Mouse (Mus musculus): ENCODE data around the gene Banp. TPM values are rescaled to one million over a fixed set of nuclear protein-coding genes. Genes with fewer than 3 reads are reported as not detected.

Gene Banp
- total RNA-seq, 1 experiment, result 53.8 TPM

DNA sequence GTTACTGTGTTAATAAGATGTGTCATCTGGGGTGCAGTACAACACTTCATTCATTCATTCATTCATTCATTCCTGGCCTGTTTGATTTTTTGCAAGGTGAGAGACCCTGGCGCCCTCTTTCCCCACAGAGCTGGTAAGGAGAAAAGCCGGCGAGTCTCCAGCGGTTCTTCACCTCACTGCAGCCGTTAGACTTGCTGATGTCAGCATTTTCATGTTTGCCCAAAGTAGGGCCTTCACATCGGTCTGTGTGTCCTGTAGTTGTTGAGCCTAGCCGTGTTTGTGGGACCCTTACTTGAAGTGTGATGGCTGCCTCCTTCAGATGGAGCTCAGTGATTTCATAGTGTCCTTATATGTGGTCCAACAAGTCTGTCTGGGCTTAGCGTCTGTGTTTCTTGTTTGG is 20.7 kb downstream of the Banp start:
- no peak overlapping the region for H3K27ac ChIP-seq (ENCODE audit: insufficient read depth, low read depth, low read length, poor library complexity, severe bottlenecking)
- H3K4me3 ChIP-seq (ENCODE audit: insufficient read depth in 1 of 2, low read depth in 1 of 2, low read length in 2 of 2, poor library complexity in 1 of 2, severe bottlenecking in 1 of 2), result no peak overlapping the region
- DNase-seq (ENCODE audit: low read depth, low spot score), result no peak
- H3K9ac ChIP-seq (ENCODE audit: insufficient read depth, low read depth, low read length, poor library complexity, severe bottlenecking), result no peak overlapping the region
- TF ChIP-seq HCFC1 (IDR thresholded peaks at IDR 0.05; ENCODE audit: borderline replicate concordance, insufficient read depth, low read length), result no peak
- TF ChIP-seq CHD2 (IDR thresholded peaks at IDR 0.05; ENCODE audit: low read depth, low read length), result no peak
- no peak for TF ChIP-seq ZNF384 (IDR thresholded peaks at IDR 0.05; ENCODE audit: low read depth, low read length)
- TF ChIP-seq ZC3H11A (IDR thresholded peaks at IDR 0.05; ENCODE audit: borderline replicate concordance, low read depth, low read length), result no peak
- TF ChIP-seq MAFK (IDR thresholded peaks at IDR 0.05; ENCODE audit: insufficient read depth, low read depth, low read length), result peak; percentile 95
- peaks cover 14% of the 10 kb centered on the region for H3K36me3 ChIP-seq (ENCODE audit: control insufficient read depth, insufficient read depth, low read length, poor library complexity, severe bottlenecking)
- H3K4me1 ChIP-seq (ENCODE audit: control insufficient read depth in 2 of 2, insufficient read depth in 2 of 2, low read length in 2 of 2, poor library complexity in 1 of 2), result peaks cover 4 to 16% of the 10 kb centered on the region in 2 experiments
- no peaks in the 10 kb centered on the region for H3K9me3 ChIP-seq (ENCODE audit: control insufficient read depth, insufficient read depth, low read depth, low read length)
- in situ Hi-C loops (cut with MboI; ENCODE audit: low sequenced_read_pairs in 2 of 2, unreplicated experiment in 2 of 2), result no loop called here

DNA sequence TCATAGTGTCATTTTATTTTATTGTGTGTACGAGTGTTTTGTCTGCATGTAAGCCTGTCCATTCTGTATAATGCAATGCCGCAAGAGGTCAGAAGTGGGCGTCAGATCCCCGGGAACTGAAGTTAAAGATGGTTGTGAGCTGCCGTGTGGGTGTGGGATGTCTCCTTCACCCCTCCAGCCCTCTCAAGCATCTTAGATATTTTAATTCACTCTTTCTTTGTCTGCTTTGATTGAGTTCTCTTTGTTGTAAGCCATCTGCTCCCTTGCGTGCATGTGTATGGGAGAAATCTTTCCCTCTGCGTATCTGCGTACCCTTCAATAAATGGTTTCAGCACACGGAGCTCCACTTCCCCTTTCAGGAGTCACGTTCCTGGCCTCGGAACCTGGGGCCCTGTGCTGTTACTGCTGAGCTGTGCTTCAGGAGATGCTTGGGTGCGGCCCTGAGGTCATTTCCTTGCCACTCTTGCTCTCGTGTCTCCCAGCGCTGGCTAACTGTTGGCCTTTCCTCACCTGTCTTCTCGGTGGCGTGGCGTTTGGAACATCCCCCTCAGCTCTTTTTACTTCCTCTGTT is 22.0 kb downstream of the Banp start:
- H3K9me3 ChIP-seq (ENCODE audit: control insufficient read depth, insufficient read depth, low read depth, low read length), result no peaks in the 10 kb centered on the region
- H3K27ac ChIP-seq (ENCODE audit: insufficient read depth, low read depth, low read length, poor library complexity, severe bottlenecking), result no peak overlapping the region
- H3K36me3 ChIP-seq (ENCODE audit: control insufficient read depth, insufficient read depth, low read length, poor library complexity, severe bottlenecking), result peaks cover 27% of the 10 kb centered on the region
- DNase-seq (ENCODE audit: low read depth, low spot score), result no peak
- in situ Hi-C loops (cut with MboI; ENCODE audit: low sequenced_read_pairs in 2 of 2, unreplicated experiment in 2 of 2), result no loop called here
- no peak overlapping the region for H3K4me3 ChIP-seq (ENCODE audit: insufficient read depth in 1 of 2, low read depth in 1 of 2, low read length in 2 of 2, poor library complexity in 1 of 2, severe bottlenecking in 1 of 2)
- H3K9ac ChIP-seq (ENCODE audit: insufficient read depth, low read depth, low read length, poor library complexity, severe bottlenecking), result no peak overlapping the region
- TF ChIP-seq CHD2 (IDR thresholded peaks at IDR 0.05; ENCODE audit: low read depth, low read length) (no peak), MAFK (IDR thresholded peaks at IDR 0.05; ENCODE audit: insufficient read depth, low read depth, low read length) (0 out of 2 replicates have a peak, but pooled peaks have one; percentile 2)
- H3K4me1 ChIP-seq (ENCODE audit: control insufficient read depth in 2 of 2, insufficient read depth in 2 of 2, low read length in 2 of 2, poor library complexity in 1 of 2), result peaks cover 2 to 10% of the 10 kb centered on the region in 2 experiments; a peak in 3 of 4 replicates

DNA sequence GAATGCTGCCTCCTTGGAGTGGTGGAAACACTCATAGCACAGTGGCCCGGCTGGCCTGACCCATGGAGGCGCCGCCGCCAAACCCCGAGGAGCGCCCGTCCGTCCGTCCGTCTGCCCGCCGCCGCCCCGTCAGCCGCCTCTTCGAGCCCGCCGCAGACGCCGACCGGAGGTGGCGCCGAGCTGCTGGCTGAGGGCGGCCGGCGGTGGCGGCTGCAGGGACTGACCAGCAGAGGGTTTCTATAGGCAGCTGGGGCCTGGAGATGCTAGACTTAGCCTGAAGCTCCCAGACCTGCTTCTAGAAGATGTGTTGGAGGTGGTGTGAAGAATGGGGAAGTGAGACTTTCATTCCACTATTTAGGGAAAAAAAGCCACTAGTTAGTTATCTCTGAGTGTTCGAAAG is 24.4 kb downstream of the Banp start:
- Histone ChIP-seq H3K4me1 (ENCODE audit: control insufficient read depth in 2 of 2, insufficient read depth in 2 of 2, low read length in 2 of 2, poor library complexity in 1 of 2) (0 out of 4 replicates have a peak, but pooled peaks cover 0 to 2% of the 10 kb centered on the region in 2 experiments), H3K36me3 (ENCODE audit: control insufficient read depth, insufficient read depth, low read length, poor library complexity, severe bottlenecking) (peaks cover 43% of the 10 kb centered on the region), H3K9ac (ENCODE audit: insufficient read depth, low read depth, low read length, poor library complexity, severe bottlenecking) (no peak overlapping the region), H3K9me3 (ENCODE audit: control insufficient read depth, insufficient read depth, low read depth, low read length) (no peaks in the 10 kb centered on the region), H3K27ac (ENCODE audit: insufficient read depth, low read depth, low read length, poor library complexity, severe bottlenecking) (no peak overlapping the region), H3K4me3 (ENCODE audit: insufficient read depth in 1 of 2, low read depth in 1 of 2, low read length in 2 of 2, poor library complexity in 1 of 2, severe bottlenecking in 1 of 2) (no peak overlapping the region)
- TF ChIP-seq ZNF384 (IDR thresholded peaks at IDR 0.05; ENCODE audit: low read depth, low read length), result no peak
- no peak for TF ChIP-seq MAFK (IDR thresholded peaks at IDR 0.05; ENCODE audit: insufficient read depth, low read depth, low read length)
- no peak for TF ChIP-seq ZC3H11A (IDR thresholded peaks at IDR 0.05; ENCODE audit: borderline replicate concordance, low read depth, low read length)
- no peak for TF ChIP-seq HCFC1 (IDR thresholded peaks at IDR 0.05; ENCODE audit: borderline replicate concordance, insufficient read depth, low read length)
- TF ChIP-seq CHD2 (IDR thresholded peaks at IDR 0.05; ENCODE audit: low read depth, low read length), result no peak
- DNase-seq (ENCODE audit: low read depth, low spot score), result no peak
- in situ Hi-C loops (cut with MboI; ENCODE audit: low sequenced_read_pairs in 2 of 2, unreplicated experiment in 2 of 2), result no loop called here

DNA sequence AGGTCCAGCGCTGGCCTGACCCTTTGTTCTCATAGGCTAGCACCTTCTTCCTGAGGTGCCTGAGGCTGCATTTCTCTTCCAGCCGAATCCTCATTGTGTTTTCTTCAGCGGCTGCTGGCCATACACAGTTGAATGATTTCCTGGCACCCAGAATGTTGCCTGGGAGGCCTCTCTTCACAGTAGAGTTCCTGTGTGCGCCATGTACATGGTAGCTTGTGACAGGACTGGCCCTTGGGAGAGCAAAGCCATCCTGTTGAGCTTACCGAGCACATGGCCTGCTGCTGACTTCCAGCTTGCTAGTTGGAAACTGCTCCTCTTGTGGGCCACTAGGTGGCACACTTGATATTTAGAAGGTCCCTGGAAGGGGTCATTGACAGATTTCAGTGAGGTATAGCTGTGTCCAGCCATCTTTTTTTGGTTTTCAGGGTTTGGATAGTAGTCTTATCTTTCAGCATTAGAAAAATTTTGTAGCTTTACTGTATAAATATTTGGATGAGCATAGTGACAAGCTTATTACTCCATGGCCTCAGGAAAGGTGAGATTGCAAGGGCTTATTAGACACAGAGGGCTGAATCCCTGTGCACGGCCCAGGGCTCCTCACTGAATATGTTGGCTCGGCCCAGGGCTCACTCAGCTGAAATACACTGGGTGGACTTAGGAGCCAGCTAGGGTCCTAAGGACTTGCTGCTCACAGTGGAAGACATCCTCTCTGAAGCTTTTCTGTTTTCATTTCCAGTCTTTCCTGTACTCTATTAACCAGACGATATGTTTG is 28.5 kb downstream of the Banp start:
- Histone ChIP-seq H3K4me1 (ENCODE audit: control insufficient read depth in 2 of 2, insufficient read depth in 2 of 2, low read length in 2 of 2, poor library complexity in 1 of 2) (0 out of 4 replicates have a peak, but pooled peaks cover 0 to 2% of the 10 kb centered on the region in 2 experiments), H3K9ac (ENCODE audit: insufficient read depth, low read depth, low read length, poor library complexity, severe bottlenecking) (no peak overlapping the region), H3K9me3 (ENCODE audit: control insufficient read depth, insufficient read depth, low read depth, low read length) (no peaks in the 10 kb centered on the region), H3K27ac (ENCODE audit: insufficient read depth, low read depth, low read length, poor library complexity, severe bottlenecking) (no peak overlapping the region), H3K36me3 (ENCODE audit: control insufficient read depth, insufficient read depth, low read length, poor library complexity, severe bottlenecking) (peaks cover 58% of the 10 kb centered on the region), H3K4me3 (ENCODE audit: insufficient read depth in 1 of 2, low read depth in 1 of 2, low read length in 2 of 2, poor library complexity in 1 of 2, severe bottlenecking in 1 of 2) (no peak overlapping the region)
- no peak for DNase-seq (ENCODE audit: low read depth, low spot score)
- no peak for TF ChIP-seq ZNF384 (IDR thresholded peaks at IDR 0.05; ENCODE audit: low read depth, low read length)
- TF ChIP-seq MAFK (IDR thresholded peaks at IDR 0.05; ENCODE audit: insufficient read depth, low read depth, low read length), result no peak
- TF ChIP-seq ZC3H11A (IDR thresholded peaks at IDR 0.05; ENCODE audit: borderline replicate concordance, low read depth, low read length), result 0 out of 2 replicates have a peak, but pooled peaks have one; percentile 4
- in situ Hi-C loops (cut with MboI; ENCODE audit: low sequenced_read_pairs in 2 of 2, unreplicated experiment in 2 of 2), result no loop called here
